Mouse (Mus musculus): Measurements from ENCODE around the gene Il21r.

Il21r gene

GRCm38 (mm10) chr7:125575738-125576540, 27.3 kb upstream of the Il21r start:
- DNase-seq = no peak

- peak; percentile 91 for DNase-seq
Observed at GRCm38 (mm10) chr7:125576982-125577381, 26.2 kb upstream of the Il21r start.

- DNase-seq = no peak
Observed at GRCm38 (mm10) chr7:125577486-125578088, 25.6 kb upstream of the Il21r start.

- DNase-seq = no peak
Observed at GRCm38 (mm10) chr7:125578106-125578505, 25.1 kb upstream of the Il21r start.

- DNase-seq = no peak
Observed at GRCm38 (mm10) chr7:125579545-125580219, 23.5 kb upstream of the Il21r start.

GRCm38 (mm10) chr7:125580220-125580549, 23.0 kb upstream of the Il21r start:
- DNase-seq = no peak

GRCm38 (mm10) chr7:125580625-125581316, 22.5 kb upstream of the Il21r start:
- peak; percentile 58 for DNase-seq

GRCm38 (mm10) chr7:125581317-125581672, 21.9 kb upstream of the Il21r start:
- peak; percentile 95 for DNase-seq

GRCm38 (mm10) chr7:125583325-125584004, 19.8 kb upstream of the Il21r start:
- DNase-seq = no peak

- DNase-seq = no peak
Observed at GRCm38 (mm10) chr7:125584005-125584369, 19.2 kb upstream of the Il21r start.

GRCm38 (mm10) chr7:125586355-125586754, 16.9 kb upstream of the Il21r start:
- no peak for DNase-seq

- DNase-seq = peak; percentile 51
Observed at GRCm38 (mm10) chr7:125588721-125589120, 14.5 kb upstream of the Il21r start.

GRCm38 (mm10) chr7:125589896-125590295, 13.3 kb upstream of the Il21r start:
- DNase-seq = no peak

GRCm38 (mm10) chr7:125593831-125594230, 9.4 kb upstream of the Il21r start:
- peak; percentile 81 for DNase-seq

GRCm38 (mm10) chr7:125596406-125596805, 6.8 kb upstream of the Il21r start:
- DNase-seq = peak; percentile 67

GRCm38 (mm10) chr7:125597083-125597482, 6.1 kb upstream of the Il21r start:
- peak; percentile 54 for DNase-seq

- DNase-seq = no peak
Observed at GRCm38 (mm10) chr7:125597516-125598347, 5.5 kb upstream of the Il21r start.

GRCm38 (mm10) chr7:125599373-125599973, 3.8 kb upstream of the Il21r start:
- DNase-seq = no peak

GRCm38 (mm10) chr7:125600136-125600535, 3.1 kb upstream of the Il21r start:
- no peak for DNase-seq

- DNase-seq = no peak
Observed at GRCm38 (mm10) chr7:125600612-125601279, 2.5 kb upstream of the Il21r start.

GRCm38 (mm10) chr7:125601280-125601670, 2.0 kb upstream of the Il21r start:
- DNase-seq = no peak
